Mouse (Mus musculus): Measurements from ENCODE around the gene Syn2.

Gene Syn2

GRCm38 (mm10) chr6:115134501-115135331 lies at the start of gene Syn2:
Gene Syn2, plus strand, starts transcription at chr6:115134902.
- DNase-seq (ENCODE audit: low spot score in 2 of 2) = peak; percentile 95

- DNase-seq (ENCODE audit: low spot score in 2 of 2) = peak; percentile 81 to 90
Observed at GRCm38 (mm10) chr6:115085274-115085841, 49.3 kb upstream of the Syn2 start.

GRCm38 (mm10) chr6:115088314-115089106 lies 46.2 kb upstream of the Syn2 start:
- no peak for DNase-seq (ENCODE audit: low spot score in 2 of 2)

GRCm38 (mm10) chr6:115091737-115092136 lies 43.0 kb upstream of the Syn2 start:
- no peak for DNase-seq (ENCODE audit: low spot score in 2 of 2)

GRCm38 (mm10) chr6:115102542-115102941 lies 32.2 kb upstream of the Syn2 start:
- peak in 1 of 2 experiments; percentile 20 for DNase-seq (ENCODE audit: low spot score in 2 of 2)

GRCm38 (mm10) chr6:115111426-115111825 lies 23.3 kb upstream of the Syn2 start:
- DNase-seq (ENCODE audit: low spot score in 2 of 2) = no peak

GRCm38 (mm10) chr6:115122181-115122580 lies 12.5 kb upstream of the Syn2 start:
- DNase-seq (ENCODE audit: low spot score in 2 of 2) = peak in 1 of 2 experiments; percentile 54

GRCm38 (mm10) chr6:115123262-115124201 lies 11.2 kb upstream of the Syn2 start:
- peak; percentile 74 to 78 for DNase-seq (ENCODE audit: low spot score in 2 of 2)

GRCm38 (mm10) chr6:115124675-115125357 lies 9.9 kb upstream of the Syn2 start:
- peak; percentile 70 to 74 for DNase-seq (ENCODE audit: low spot score in 2 of 2)

- DNase-seq (ENCODE audit: low spot score in 2 of 2) = no peak
Observed at GRCm38 (mm10) chr6:115125358-115125720, 9.4 kb upstream of the Syn2 start.

GRCm38 (mm10) chr6:115126232-115126785 lies 8.4 kb upstream of the Syn2 start:
- DNase-seq (ENCODE audit: low spot score in 2 of 2) = peak; percentile 61 to 65

GRCm38 (mm10) chr6:115126851-115127250 lies 7.9 kb upstream of the Syn2 start:
- DNase-seq (ENCODE audit: low spot score in 2 of 2) = no peak

GRCm38 (mm10) chr6:115127255-115127824 lies 7.4 kb upstream of the Syn2 start:
- no peak for DNase-seq (ENCODE audit: low spot score in 2 of 2)

- no peak for DNase-seq (ENCODE audit: low spot score in 2 of 2)
Observed at GRCm38 (mm10) chr6:115135332-115135649, 589 bp downstream of the Syn2 start.

- DNase-seq (ENCODE audit: low spot score in 2 of 2) = no peak
Observed at GRCm38 (mm10) chr6:115136156-115136555, 1.5 kb downstream of the Syn2 start.

GRCm38 (mm10) chr6:115141446-115141845 lies 6.7 kb downstream of the Syn2 start:
- no peak for DNase-seq (ENCODE audit: low spot score in 2 of 2)

GRCm38 (mm10) chr6:115161175-115161574 lies 26.5 kb downstream of the Syn2 start:
- peak; percentile 45 to 49 for DNase-seq (ENCODE audit: low spot score in 2 of 2)

GRCm38 (mm10) chr6:115165863-115166470 lies 31.3 kb downstream of the Syn2 start:
- DNase-seq (ENCODE audit: low spot score in 2 of 2) = no peak

- DNase-seq (ENCODE audit: low spot score in 2 of 2) = peak; percentile 75 to 80
Observed at GRCm38 (mm10) chr6:115168921-115169320, 34.2 kb downstream of the Syn2 start.

- no peak for DNase-seq (ENCODE audit: low spot score in 2 of 2)
Observed at GRCm38 (mm10) chr6:115169518-115169917, 34.8 kb downstream of the Syn2 start.
